Mouse (Mus musculus) lung, postnatal 0 days (tissue): ENCODE results near the gene Gpr65.

ENCODE experiments used
- CTCF ChIP-seq: IDR thresholded peaks from 2 replicates; pipeline ENCODE4 v1.5.1; 2016; ENCODE audit warnings: antibody characterized with exemption, mild to moderate bottlenecking
- EP300 ChIP-seq: IDR thresholded peaks from 2 replicates; pipeline ENCODE4 v1.6.1; 2016; ENCODE audit warnings: antibody characterized with exemption, mild to moderate bottlenecking, control low read depth

DNA sequence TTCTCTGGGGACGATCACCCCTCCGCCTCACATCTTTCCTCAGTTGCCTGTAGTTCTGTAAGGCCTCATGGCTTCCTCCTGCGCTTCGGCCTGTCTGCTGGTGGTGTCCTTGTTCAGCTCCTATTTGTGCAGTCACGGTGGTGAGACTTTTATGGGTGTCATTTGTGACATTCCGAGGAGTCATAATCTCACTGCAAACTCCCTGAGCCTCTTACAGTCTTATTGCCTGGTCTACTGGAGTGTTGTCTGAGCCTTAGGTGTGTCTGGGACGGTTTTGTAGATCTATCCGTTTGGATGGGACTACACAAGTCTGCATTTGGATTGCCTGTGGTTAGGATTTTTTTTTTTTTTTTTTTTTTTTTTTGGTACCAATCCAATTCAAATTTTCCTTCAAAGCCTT, 18.1 kb upstream of the Gpr65 start:
- no peak for TF ChIP-seq CTCF
- no peak for TF ChIP-seq EP300
